Mouse (Mus musculus): Measurements from ENCODE around the gene Pigz.

GRCm38 (mm10) chr16:31993946-31994345 is 60.3 kb downstream of the Pigz start:
- TF ChIP-seq EP300 (optimal IDR thresholded peaks at IDR 0.05) (no peak), CTCF (IDR thresholded peaks at IDR 0.05; ENCODE audit: low read depth) (no peak)
